Mouse (Mus musculus) olfactory bulb, adult 2 months (tissue): ENCODE results near the gene Tmem8b.

ENCODE experiments used
- CTCF ChIP-seq: fragments of 200-500 bp; IDR thresholded peaks from 2 replicates; pipeline ENCODE4 v1.5.1; 2012; ENCODE audit warnings: low read depth, mild to moderate bottlenecking, low read length, moderate library complexity; ENCODE audit not compliant: insufficient read depth
- POLR2A ChIP-seq: fragments of 200-500 bp; IDR thresholded peaks from 2 replicates; pipeline ENCODE4 v1.6.1; 2012; ENCODE audit warnings: mild to moderate bottlenecking, low read depth, low read length, moderate library complexity; ENCODE audit not compliant: insufficient read depth

DNA sequence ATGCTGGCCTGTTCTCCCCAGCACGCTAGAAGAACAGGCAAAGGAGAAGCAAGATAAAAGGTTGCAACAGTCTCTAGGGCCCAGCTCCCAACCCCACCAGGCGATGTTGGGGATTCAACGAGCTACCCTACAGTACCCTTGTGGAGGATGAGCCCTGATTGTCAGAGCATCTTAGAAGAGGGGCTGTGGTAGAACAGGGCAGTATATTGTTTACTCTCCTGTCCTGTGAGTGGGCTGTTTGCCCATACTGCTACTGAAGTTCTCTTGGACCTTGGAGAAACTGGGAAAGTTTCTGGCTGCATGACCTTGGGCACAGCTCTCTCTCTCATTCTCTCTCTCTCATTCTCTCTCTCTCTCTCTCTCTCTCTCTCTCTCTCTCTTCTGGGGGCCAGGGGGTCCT, 60.4 kb downstream of the Tmem8b start:
- TF ChIP-seq POLR2A (no peak), CTCF (no peak)
